Mouse (Mus musculus): ENCODE results near the gene Kat2b. TPM values are rescaled to one million over a fixed set of nuclear protein-coding genes. Genes with fewer than 3 reads are reported as not detected.
A peak's percentile ranks its signal among the peaks of the same experiment; 100 is the strongest.

The Kat2b gene
- polyA plus RNA-seq, 1 experiment from 2014 or later = 9.8 TPM

DNA sequence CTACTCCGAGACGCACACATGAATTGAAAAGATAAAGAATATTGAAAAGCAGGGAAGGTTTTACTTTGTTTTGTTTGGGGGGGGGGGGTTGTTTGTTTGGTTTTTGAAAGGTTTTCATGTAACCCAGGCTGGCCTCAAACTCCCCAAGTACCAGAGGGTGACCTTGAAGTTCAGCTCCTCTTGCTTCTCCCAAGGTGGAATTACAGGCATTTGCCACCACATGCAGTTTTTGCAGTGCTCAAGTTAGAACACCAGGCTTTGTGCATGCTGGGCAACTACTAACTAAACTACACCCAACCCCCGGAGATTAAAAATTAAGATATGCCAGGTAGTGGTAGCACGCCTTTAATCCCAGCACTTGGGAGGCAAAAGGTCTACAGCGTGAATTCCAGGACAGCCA is 7.0 kb upstream of the Kat2b start:
- Histone ChIP-seq H3K4me3 (ENCODE audit: low read depth, low read length) (no peak overlapping the region), H3K9me3 (ENCODE audit: low read length) (no peaks in the 10 kb centered on the region), H3K9ac (replicated peaks; ENCODE audit: low read depth) (no peak overlapping the region), H3K36me3 (ENCODE audit: insufficient read depth, low read length) (no peaks in the 10 kb centered on the region), H3K27me3 (replicated peaks; ENCODE audit: insufficient read depth, low read length) (no peaks in the 10 kb centered on the region), H3K4me2 (replicated peaks; ENCODE audit: low read depth, low read length) (no peak overlapping the region), H3K4me1 (ENCODE audit: insufficient read depth, low read depth, low read length) (no peaks in the 10 kb centered on the region), H3K27ac (ENCODE audit: low read length) (no peak overlapping the region)
- no peak for ATAC-seq
- 80% methylated on average over 5 of the region's 5 CpGs for WGBS
- TF ChIP-seq EP300 (IDR thresholded peaks at IDR 0.05) (no peak), CTCF (IDR thresholded peaks at IDR 0.05) (no peak)
- DNase-seq (ENCODE audit: low spot score) = no peak

DNA sequence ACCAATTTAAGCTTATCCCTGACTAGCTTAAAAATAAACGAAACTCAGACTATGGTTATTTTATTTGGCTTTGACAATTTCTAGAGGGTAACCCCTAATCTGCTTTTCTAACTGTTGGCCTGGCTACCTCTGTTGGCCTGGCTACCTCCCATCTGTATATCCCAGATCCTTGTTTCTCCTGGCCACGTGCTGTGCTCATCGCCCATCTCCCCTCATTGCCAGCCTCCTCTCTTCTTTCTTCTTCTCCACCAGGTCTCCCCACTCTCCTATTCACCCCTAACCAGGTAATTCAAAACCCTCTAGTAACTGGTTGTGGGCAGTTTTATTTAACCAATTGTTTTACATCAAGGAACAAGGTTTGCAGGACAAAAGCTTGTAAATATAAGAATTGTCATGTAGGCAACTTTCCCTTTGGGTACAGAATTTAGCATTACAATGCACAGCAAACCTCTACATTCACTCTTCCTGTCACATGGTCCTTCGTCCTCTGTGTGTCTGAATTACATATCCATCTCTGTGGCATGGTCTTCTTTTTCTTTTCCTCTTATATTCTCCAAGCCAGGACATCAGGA is 5.1 kb upstream of the Kat2b start:
- Histone ChIP-seq H3K9me3 (ENCODE audit: low read length) (no peaks in the 10 kb centered on the region), H3K4me1 (ENCODE audit: insufficient read depth, low read depth, low read length) (0 out of 2 replicates have a peak, but pooled peaks cover 2% of the 10 kb centered on the region), H3K9ac (replicated peaks; ENCODE audit: low read depth) (no peak overlapping the region), H3K36me3 (ENCODE audit: insufficient read depth, low read length) (no peaks in the 10 kb centered on the region), H3K4me3 (ENCODE audit: low read depth, low read length) (no peak overlapping the region), H3K4me2 (replicated peaks; ENCODE audit: low read depth, low read length) (no peak overlapping the region), H3K27ac (ENCODE audit: low read length) (no peak overlapping the region), H3K27me3 (replicated peaks; ENCODE audit: insufficient read depth, low read length) (no peaks in the 10 kb centered on the region)
- ATAC-seq (no peak), DNase-seq (ENCODE audit: low spot score) (no peak)
- WGBS = 83% methylated on average over 4 of the region's 4 CpGs
- TF ChIP-seq CTCF (IDR thresholded peaks at IDR 0.05) (no peak), EP300 (IDR thresholded peaks at IDR 0.05) (no peak)

DNA sequence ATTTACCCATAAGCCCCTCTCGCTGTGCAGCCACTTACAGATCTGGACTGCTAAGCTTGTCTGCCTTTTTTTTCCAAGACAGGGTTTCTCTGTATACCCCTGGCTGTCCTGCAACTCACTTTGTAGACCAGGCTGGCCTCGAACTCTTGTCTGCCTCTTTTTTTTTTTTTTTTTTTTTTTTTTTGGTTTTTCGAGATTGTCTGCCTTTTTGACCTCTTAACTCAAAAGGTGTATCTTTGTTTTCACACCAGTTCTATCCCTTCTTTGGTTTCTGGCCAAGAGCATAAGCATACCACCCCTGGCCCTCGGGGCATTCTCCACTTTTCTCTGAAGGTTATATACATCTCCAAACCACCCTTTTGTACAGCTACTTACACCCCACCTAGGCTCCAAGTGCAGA is 1.8 kb upstream of the Kat2b start:
- Histone ChIP-seq H3K4me1 (ENCODE audit: insufficient read depth, low read depth, low read length) (peaks cover 6% of the 10 kb centered on the region; the same call in 1 of the 2 replicates), H3K4me3 (ENCODE audit: low read depth, low read length) (no peak overlapping the region), H3K9me3 (ENCODE audit: low read length) (no peaks in the 10 kb centered on the region), H3K9ac (replicated peaks; ENCODE audit: low read depth) (no peak overlapping the region), H3K27me3 (replicated peaks; ENCODE audit: insufficient read depth, low read length) (no peaks in the 10 kb centered on the region), H3K4me2 (replicated peaks; ENCODE audit: low read depth, low read length) (no peak overlapping the region), H3K36me3 (ENCODE audit: insufficient read depth, low read length) (no peaks in the 10 kb centered on the region), H3K27ac (ENCODE audit: low read length) (no peak overlapping the region)
- 68% methylated on average over 4 of the region's 4 CpGs for WGBS
- TF ChIP-seq CTCF (IDR thresholded peaks at IDR 0.05) = no peak
- TF ChIP-seq EP300 (IDR thresholded peaks at IDR 0.05) = no peak
- no peak for ATAC-seq
- DNase-seq (ENCODE audit: low spot score) = no peak

DNA sequence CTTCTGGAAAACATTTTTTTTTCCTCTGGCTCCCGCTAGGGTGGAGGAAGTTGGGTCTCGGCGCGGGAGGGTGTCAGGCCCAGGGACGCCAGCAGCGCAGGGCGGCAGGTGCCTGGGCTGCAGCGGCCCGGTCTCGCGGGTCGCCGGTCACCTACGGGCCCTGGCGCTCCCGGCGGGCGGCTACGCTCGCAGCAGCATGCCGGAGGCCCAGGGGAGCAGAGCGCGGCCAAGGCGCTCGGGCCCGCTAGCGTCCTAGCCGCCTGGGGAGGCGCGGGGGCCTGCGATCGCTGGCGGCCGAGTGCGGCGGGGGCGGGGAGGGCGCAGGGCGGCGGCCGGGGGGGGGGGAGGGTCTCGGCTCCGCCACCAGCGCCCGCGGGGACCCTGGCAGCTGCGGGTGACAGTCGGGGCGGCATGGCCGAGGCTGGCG is 271 bp downstream of the Kat2b start:
- Histone ChIP-seq H3K9me3 (ENCODE audit: low read length) (no peaks in the 10 kb centered on the region), H3K4me2 (replicated peaks; ENCODE audit: low read depth, low read length) (peak overlapping the region; percentile 96), H3K9ac (replicated peaks; ENCODE audit: low read depth) (peak overlapping the region; percentile 84), H3K4me1 (ENCODE audit: insufficient read depth, low read depth, low read length) (peaks cover 13% of the 10 kb centered on the region), H3K27ac (ENCODE audit: low read length) (peak overlapping the region; percentile 94), H3K4me3 (ENCODE audit: low read depth, low read length) (peak overlapping the region; percentile 91), H3K27me3 (replicated peaks; ENCODE audit: insufficient read depth, low read length) (no peaks in the 10 kb centered on the region), H3K36me3 (ENCODE audit: insufficient read depth, low read length) (no peaks in the 10 kb centered on the region)
- peak; percentile 74 for ATAC-seq
- peak; percentile 95 for DNase-seq (ENCODE audit: low spot score)
- 2% methylated on average over 19 of the region's 51 CpGs for WGBS
- TF ChIP-seq EP300 (IDR thresholded peaks at IDR 0.05) = no peak
- peak; percentile 52 for TF ChIP-seq CTCF (IDR thresholded peaks at IDR 0.05)

DNA sequence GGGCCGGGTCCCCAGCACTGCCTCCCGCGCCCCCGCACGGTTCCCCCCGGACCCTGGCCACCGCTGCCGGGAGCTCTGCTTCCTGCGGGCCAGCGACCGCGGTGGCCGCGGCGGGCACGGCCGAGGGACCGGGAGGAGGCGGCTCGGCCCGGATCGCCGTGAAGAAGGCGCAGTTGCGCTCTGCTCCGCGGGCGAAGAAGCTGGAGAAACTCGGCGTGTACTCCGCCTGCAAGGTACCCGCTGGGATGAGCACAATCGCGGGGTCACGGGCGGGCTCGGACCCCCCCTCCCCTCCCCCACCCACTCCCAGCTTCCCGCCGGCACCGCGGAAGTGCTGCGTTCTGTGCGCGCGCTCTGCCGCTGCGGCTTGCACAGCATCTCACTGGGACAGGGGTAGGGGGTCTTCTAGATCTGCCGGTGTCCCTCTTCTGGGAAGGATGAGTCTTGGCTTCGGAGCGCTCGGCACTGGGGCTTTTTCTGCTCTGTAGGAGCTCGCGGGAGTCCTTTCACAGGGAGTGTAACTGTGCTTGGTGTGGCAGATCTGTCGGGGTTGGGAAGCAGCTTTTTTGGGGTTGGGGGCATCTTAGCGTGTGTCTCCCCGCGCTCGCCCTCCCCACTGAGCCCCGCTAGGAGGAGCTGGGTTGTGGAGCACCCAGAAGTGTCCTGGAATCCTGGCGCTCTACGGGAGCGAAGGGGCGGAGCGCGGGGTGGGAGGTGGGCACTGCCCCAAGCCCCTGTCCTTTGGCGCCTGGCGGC is 863 bp downstream of the Kat2b start:
- ATAC-seq = peak; percentile 55
- no peak for TF ChIP-seq EP300 (IDR thresholded peaks at IDR 0.05)
- TF ChIP-seq CTCF (IDR thresholded peaks at IDR 0.05) = peak; percentile 50
- WGBS = under 1% methylated on average over 37 of the region's 67 CpGs

DNA sequence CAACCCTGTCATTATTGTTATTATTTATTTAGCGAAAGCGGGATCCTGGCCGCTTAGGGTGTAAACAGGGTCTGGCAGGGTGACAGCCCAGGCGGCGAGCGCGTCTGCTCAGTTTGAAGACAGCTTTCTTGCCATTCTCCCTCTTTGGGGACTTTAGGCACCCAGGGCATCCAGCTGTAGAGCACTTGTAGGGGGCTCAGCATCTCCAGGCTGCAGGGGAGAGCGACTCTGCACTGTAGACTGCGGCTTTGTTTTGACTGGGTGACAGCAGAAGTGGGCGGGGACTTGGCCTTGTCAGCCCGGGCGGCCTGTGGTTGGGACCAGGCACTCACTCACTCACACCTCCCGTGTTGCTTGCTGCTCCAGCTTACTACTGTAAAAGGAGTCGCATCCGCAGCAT is 1.5 kb downstream of the Kat2b start:
- H3K9me3 ChIP-seq (ENCODE audit: low read length) = no peaks in the 10 kb centered on the region
- H3K27me3 ChIP-seq (replicated peaks; ENCODE audit: insufficient read depth, low read length) = no peaks in the 10 kb centered on the region
- peak; percentile 93 for DNase-seq (ENCODE audit: low spot score)
- TF ChIP-seq CTCF (IDR thresholded peaks at IDR 0.05) = no peak
- no peak for TF ChIP-seq EP300 (IDR thresholded peaks at IDR 0.05)
- H3K36me3 ChIP-seq (ENCODE audit: insufficient read depth, low read length) = no peaks in the 10 kb centered on the region
- under 1% methylated on average over 15 of the region's 15 CpGs for WGBS
- H3K4me1 ChIP-seq (ENCODE audit: insufficient read depth, low read depth, low read length) = peaks cover 13% of the 10 kb centered on the region
- ATAC-seq = peak; percentile 71
- peak overlapping the region; percentile 91 for H3K4me3 ChIP-seq (ENCODE audit: low read depth, low read length)
- H3K27ac ChIP-seq (ENCODE audit: low read length) = peak overlapping the region; percentile 94
- H3K9ac ChIP-seq (replicated peaks; ENCODE audit: low read depth) = peak overlapping the region; percentile 84
- peak overlapping the region; percentile 96 for H3K4me2 ChIP-seq (replicated peaks; ENCODE audit: low read depth, low read length)

More for the DNA sequence above, 863 bp downstream of the Kat2b start:
- Histone ChIP-seq H3K4me1 (ENCODE audit: insufficient read depth, low read depth, low read length) (peaks cover 13% of the 10 kb centered on the region), H3K27ac (ENCODE audit: low read length) (peak overlapping the region; percentile 94), H3K9ac (replicated peaks; ENCODE audit: low read depth) (peak overlapping the region; percentile 84), H3K9me3 (ENCODE audit: low read length) (no peaks in the 10 kb centered on the region), H3K4me2 (replicated peaks; ENCODE audit: low read depth, low read length) (peak overlapping the region; percentile 96), H3K4me3 (ENCODE audit: low read depth, low read length) (peak overlapping the region; percentile 91), H3K27me3 (replicated peaks; ENCODE audit: insufficient read depth, low read length) (no peaks in the 10 kb centered on the region), H3K36me3 (ENCODE audit: insufficient read depth, low read length) (no peaks in the 10 kb centered on the region)
- peak; percentile 51 for DNase-seq (ENCODE audit: low spot score)

All from lung, postnatal 0 days (tissue).